Mouse (Mus musculus): ENCODE measurements around the gene Lztr1.

Lztr1 gene

GRCm38 (mm10) chr16:17556907-17557306 lies 48.4 kb downstream of the Lztr1 start:
- no peak for DNase-seq (ENCODE audit: low spot score)

GRCm38 (mm10) chr16:17557947-17558480 lies 49.5 kb downstream of the Lztr1 start:
- DNase-seq (ENCODE audit: low spot score): peak; percentile 75

- DNase-seq (ENCODE audit: low spot score): no peak
Observed at GRCm38 (mm10) chr16:17558811-17559210, 50.3 kb downstream of the Lztr1 start.

GRCm38 (mm10) chr16:17559396-17560027 lies 51.0 kb downstream of the Lztr1 start:
- no peak for DNase-seq (ENCODE audit: low spot score)

GRCm38 (mm10) chr16:17561128-17561750 lies 52.8 kb downstream of the Lztr1 start, which contains the start of gene Lrrc74b:
Gene Lrrc74b, minus strand, starts transcription at chr16:17561247.
- no peak for DNase-seq (ENCODE audit: low spot score)

- no peak for DNase-seq (ENCODE audit: low spot score)
Observed at GRCm38 (mm10) chr16:17561751-17562208, 53.3 kb downstream of the Lztr1 start, which contains the start of gene P2rx6. Gene P2rx6, plus strand, starts transcription at chr16:17561885.

GRCm38 (mm10) chr16:17563580-17563979 lies 55.1 kb downstream of the Lztr1 start:
- no peak for DNase-seq (ENCODE audit: low spot score)

- no peak for DNase-seq (ENCODE audit: low spot score)
Observed at GRCm38 (mm10) chr16:17564221-17564620, 55.7 kb downstream of the Lztr1 start.

GRCm38 (mm10) chr16:17564771-17565170 lies 56.3 kb downstream of the Lztr1 start:
- DNase-seq (ENCODE audit: low spot score): no peak

GRCm38 (mm10) chr16:17566186-17566585 lies 57.7 kb downstream of the Lztr1 start:
- no peak for DNase-seq (ENCODE audit: low spot score)

All from layer of hippocampus, adult 9-10 months (tissue).